Mouse (Mus musculus) spleen, adult 2 months (tissue): Measurements from ENCODE around the gene Colgalt1.

Source experiments
- CTCF ChIP-seq: fragments of 200-500 bp; IDR thresholded peaks from 2 replicates; pipeline ENCODE4 v1.5.1; 2011; ENCODE audit warnings: mild to moderate bottlenecking, inconsistent platforms; ENCODE audit not compliant: insufficient read depth, insufficient read length, insufficient replicate concordance; ENCODE audit errors: extremely low read depth
- POLR2A ChIP-seq: fragments of 200-500 bp; IDR thresholded peaks from 2 replicates; pipeline ENCODE4 v1.6.1; 2011; ENCODE audit warnings: low read depth, low read length, inconsistent platforms

- TF ChIP-seq CTCF (no peak), POLR2A (no peak)
These were observed 47.0 kb downstream of the Colgalt1 start for GRCm38 (mm10) chr8:71657816-71658215.
